Mouse (Mus musculus) stomach, postnatal 0 days (tissue): ENCODE results near the gene Serpinb12.

Experiments used
- CTCF ChIP-seq: IDR thresholded peaks from 2 replicates; pipeline ENCODE4 v1.5.1; 2016; ENCODE audit warnings: antibody characterized with exemption, low read depth, mild to moderate bottlenecking, moderate library complexity
- EP300 ChIP-seq: optimal IDR thresholded peaks from 2 replicates; pipeline ENCODE3; 2016; ENCODE audit warnings: antibody characterized with exemption

DNA sequence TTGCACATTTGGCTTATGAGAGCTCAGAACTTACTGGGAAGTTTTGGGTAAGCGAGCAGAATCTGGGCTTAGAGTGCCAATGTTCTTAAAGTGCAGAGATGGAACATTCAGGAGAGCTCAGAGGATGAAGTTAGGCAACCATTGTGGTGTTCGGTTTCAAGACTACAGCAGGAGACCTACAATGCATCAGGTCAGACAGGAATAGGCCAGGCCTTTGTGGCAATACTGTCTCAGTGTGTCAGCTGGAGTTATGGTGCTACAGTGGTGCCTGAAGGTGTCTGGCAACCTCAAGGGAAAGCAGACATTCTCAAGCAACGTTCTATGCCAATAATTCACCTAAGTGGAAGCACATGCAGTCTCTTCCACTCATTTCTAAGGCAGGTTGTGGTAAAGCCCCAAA is 25.7 kb downstream of the Serpinb12 start:
- TF ChIP-seq CTCF = no peak
- TF ChIP-seq EP300 = no peak
